Mouse (Mus musculus) small intestine, adult 2 months (tissue): ENCODE data around the gene Fmo5. TPM values are rescaled to one million over a fixed set of nuclear protein-coding genes. Genes with fewer than 3 reads are reported as not detected.

Experiments
- H3K27ac ChIP-seq: fragments of 200-500 bp; 2 replicates; pipeline ENCODE4 v1.5.1; 2012; ENCODE audit warnings: low read depth, low read length, control low read depth, inconsistent platforms; ENCODE audit not compliant: insufficient read depth
- H3K27me3 ChIP-seq: fragments of 200-500 bp; 2 replicates; pipeline ENCODE4 v1.6.1; 2012; ENCODE audit warnings: mild to moderate bottlenecking, moderate library complexity, low read length, inconsistent platforms; ENCODE audit not compliant: control insufficient read depth, insufficient read depth
- H3K36me3 ChIP-seq: fragments of 200-500 bp; 2 replicates; pipeline ENCODE4 v1.6.1; 2012; ENCODE audit warnings: mild to moderate bottlenecking, low read length, control low read depth, inconsistent platforms; ENCODE audit not compliant: control insufficient read depth, insufficient read depth
- H3K4me1 ChIP-seq: fragments of 200-500 bp; 2 replicates; pipeline ENCODE4 v1.6.1; 2012; ENCODE audit warnings: low read length, inconsistent platforms, mixed read lengths; ENCODE audit not compliant: control insufficient read depth, insufficient read depth, insufficient read length
- H3K4me3 ChIP-seq: fragments of 200-500 bp; 2 replicates; pipeline ENCODE4 v1.5.1; 2012; ENCODE audit warnings: low read depth, mild to moderate bottlenecking, control low read depth, inconsistent platforms, low read length, moderate library complexity
- CTCF ChIP-seq: fragments of 200-500 bp; IDR thresholded peaks from 2 replicates; pipeline ENCODE4 v1.5.1; 2012; ENCODE audit warnings: low read depth, mild to moderate bottlenecking, control low read depth, inconsistent platforms, low read length, moderate library complexity, mixed read lengths; ENCODE audit not compliant: insufficient replicate concordance, insufficient read length; ENCODE audit errors: extremely low read depth
- POLR2A ChIP-seq: fragments of 200-500 bp; IDR thresholded peaks from 2 replicates; pipeline ENCODE4 v1.6.1; 2012; ENCODE audit warnings: low read depth, mild to moderate bottlenecking, control low read depth, inconsistent platforms, low read length, moderate library complexity
- WGBS: fragments of 180-500 bp; shearing (Covaris S2); methylation state at CpG from one replicate; pipeline ENCODE4 v1.1.7; 2018; 5-methylcytosine and 5-hydroxymethylcytosine counted together
- polyA plus RNA-seq: library from polyadenylated mRNA; depleted of rRNA; stranded (reverse); fragments of >200 nt; gene quantifications from 2 replicates; pipeline ENCODE4 v1.2.3, GENCODE M21; 2012

Fmo5 gene
- polyA plus RNA-seq, 1 experiment: 84.1 TPM

- Histone ChIP-seq H3K4me3 (no peak overlapping the region), H3K27ac (no peak overlapping the region), H3K36me3 (peaks cover 12% of the 10 kb centered on the region), H3K4me1 (peaks cover 15% of the 10 kb centered on the region; the same call in 1 of the 2 replicates), H3K27me3 (no peaks in the 10 kb centered on the region)
- TF ChIP-seq CTCF (no peak), POLR2A (no peak)
- 88% methylated on average over 8 of the region's 8 CpGs for WGBS
These were observed 2.8 kb downstream of the Fmo5 start for GRCm38 (mm10) chr3:97631258-97631860.

- H3K27ac ChIP-seq: peak overlapping the region; percentile 88
- TF ChIP-seq POLR2A (no peak), CTCF (no peak)
- no peaks in the 10 kb centered on the region for H3K27me3 ChIP-seq
- 35% methylated on average over 4 of the region's 4 CpGs for WGBS
- peaks cover 21% of the 10 kb centered on the region for H3K36me3 ChIP-seq
- H3K4me3 ChIP-seq: no peak overlapping the region
- peaks cover 15% of the 10 kb centered on the region; the same call in 1 of the 2 replicates for H3K4me1 ChIP-seq
These were observed 4.9 kb downstream of the Fmo5 start for GRCm38 (mm10) chr3:97633456-97633855.

DNA sequence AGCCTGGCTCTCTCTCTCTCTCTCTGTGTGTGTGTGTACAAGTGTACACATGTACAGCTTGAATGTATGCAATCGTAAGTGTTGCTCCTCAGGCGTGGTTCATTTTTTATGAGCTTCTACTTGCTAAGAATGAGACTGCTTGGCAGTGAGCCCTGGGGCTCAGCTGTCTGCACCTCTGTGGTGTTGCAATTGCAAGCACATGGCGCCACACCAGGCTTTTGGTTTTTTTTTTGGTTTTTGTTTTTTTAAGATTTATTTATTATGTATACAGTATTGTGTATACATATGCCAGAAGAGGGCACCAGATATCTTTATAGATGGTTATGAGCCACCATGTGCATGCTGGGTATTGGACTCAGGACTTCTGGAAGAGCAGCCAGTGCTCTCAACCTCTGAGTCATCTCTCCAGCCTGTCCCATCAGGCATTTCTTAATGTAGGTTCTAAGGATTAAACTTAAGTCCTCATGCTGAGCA, 5.7 kb downstream of the Fmo5 start:
- peak overlapping the region; percentile 88 for H3K27ac ChIP-seq
- H3K36me3 ChIP-seq: peaks cover 28% of the 10 kb centered on the region
- no peak overlapping the region for H3K4me3 ChIP-seq
- WGBS: 14% methylated on average over 3 of the region's 3 CpGs
- peaks cover 11% of the 10 kb centered on the region; the same call in 1 of the 2 replicates for H3K4me1 ChIP-seq
- H3K27me3 ChIP-seq: no peaks in the 10 kb centered on the region
- TF ChIP-seq CTCF: peak; percentile 48; the same call in 1 of the 2 replicates
- TF ChIP-seq POLR2A: no peak

DNA sequence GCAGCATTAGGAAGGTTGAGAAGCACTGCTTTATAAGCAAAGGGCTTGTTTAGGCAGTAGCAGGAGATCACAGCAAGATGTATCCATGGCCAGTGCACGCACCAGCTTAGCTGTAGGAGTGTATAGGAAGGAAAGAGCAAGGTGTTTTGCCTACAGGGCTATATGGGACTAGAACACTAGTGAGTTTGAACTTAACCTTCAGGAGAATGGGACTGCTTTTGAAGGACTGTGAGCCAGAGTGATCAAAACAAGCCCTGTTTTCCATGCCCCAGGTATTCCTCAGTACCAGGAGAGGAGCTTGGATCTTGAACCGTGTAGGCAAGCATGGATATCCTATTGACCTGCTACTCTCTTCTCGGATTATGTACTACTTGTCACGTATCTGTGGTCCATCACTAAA, 12.8 kb downstream of the Fmo5 start:
- Histone ChIP-seq H3K4me3 (no peak overlapping the region), H3K36me3 (peaks cover 53% of the 10 kb centered on the region), H3K27ac (no peak overlapping the region), H3K4me1 (peaks cover 2% of the 10 kb centered on the region; the same call in 1 of the 2 replicates), H3K27me3 (no peaks in the 10 kb centered on the region)
- WGBS: 80% methylated on average over 4 of the region's 4 CpGs
- no peak for TF ChIP-seq POLR2A
- no peak for TF ChIP-seq CTCF

DNA sequence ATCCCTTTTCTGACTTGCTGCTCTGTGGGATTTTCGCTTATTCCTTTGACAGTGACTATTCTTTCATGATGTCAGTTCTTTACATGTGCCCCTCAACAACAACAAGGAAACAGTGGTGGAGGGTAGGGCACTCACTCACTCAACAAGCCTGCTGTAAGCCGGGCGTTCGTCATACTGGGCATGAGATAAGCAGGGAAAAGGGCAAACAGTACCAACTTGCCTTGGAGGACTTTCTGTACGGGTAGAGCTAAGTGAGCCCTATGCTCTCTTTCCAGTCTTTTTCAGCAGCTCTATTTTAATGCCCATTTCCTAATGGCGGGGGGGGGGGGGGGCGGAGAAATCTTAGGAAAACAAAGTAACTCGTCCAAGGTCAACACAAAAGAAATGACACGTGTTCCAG, 13.4 kb downstream of the Fmo5 start:
- Histone ChIP-seq H3K27me3 (no peaks in the 10 kb centered on the region), H3K4me3 (no peak overlapping the region), H3K27ac (no peak overlapping the region), H3K36me3 (peaks cover 56% of the 10 kb centered on the region), H3K4me1 (peaks cover 2% of the 10 kb centered on the region; the same call in 1 of the 2 replicates)
- WGBS: 44% methylated on average over 9 of the region's 9 CpGs
- TF ChIP-seq CTCF: no peak
- no peak for TF ChIP-seq POLR2A

DNA sequence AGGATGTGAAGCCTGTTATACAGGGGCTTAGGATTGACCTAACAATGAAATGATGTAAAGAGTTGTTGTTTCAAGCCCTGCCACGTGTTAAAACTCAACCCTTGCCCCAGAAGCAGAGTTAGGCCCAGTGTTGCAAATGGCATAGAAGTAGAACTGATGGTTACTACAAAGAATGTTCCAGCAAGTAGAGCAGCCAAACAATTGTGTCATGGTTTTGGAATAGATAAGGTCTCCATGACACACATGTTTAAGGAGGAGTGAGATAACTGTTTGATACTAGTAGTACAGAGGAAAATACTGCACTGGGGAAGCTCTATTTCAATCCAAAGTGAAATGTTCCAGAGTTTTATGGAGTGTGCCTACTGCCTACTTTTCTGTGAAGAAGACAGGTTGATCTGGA, 19.9 kb downstream of the Fmo5 start:
- 31% methylated on average over 1 of the region's 1 CpGs for whole genome bisulfite sequencing
- H3K27ac ChIP-seq: no peak overlapping the region
- no peaks in the 10 kb centered on the region for H3K27me3 ChIP-seq
- peaks cover 38% of the 10 kb centered on the region for H3K36me3 ChIP-seq
- TF ChIP-seq CTCF (no peak), POLR2A (no peak)
- H3K4me1 ChIP-seq: no peaks in the 10 kb centered on the region
- no peak overlapping the region for H3K4me3 ChIP-seq

DNA sequence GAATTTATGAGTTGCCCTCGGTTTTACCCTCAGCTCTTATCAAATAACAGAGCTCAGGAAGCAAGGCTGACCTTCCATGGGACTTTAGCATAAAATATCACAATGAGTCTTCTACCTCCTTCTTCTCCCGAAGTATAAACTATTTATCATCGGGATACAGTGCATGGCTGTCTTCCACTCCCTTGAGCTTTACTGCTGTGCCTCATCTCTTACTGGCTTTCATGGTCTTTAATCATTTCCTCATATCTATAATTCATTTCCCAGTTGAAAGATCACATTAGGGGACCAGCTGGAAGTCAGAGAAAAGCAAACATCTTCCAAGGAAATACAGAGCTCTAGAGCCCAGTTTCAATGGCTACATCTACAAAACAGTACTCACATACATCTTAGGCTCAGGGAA, 20.4 kb downstream of the Fmo5 start:
- Histone ChIP-seq H3K27me3 (no peaks in the 10 kb centered on the region), H3K4me3 (no peak overlapping the region), H3K36me3 (peaks cover 35% of the 10 kb centered on the region), H3K27ac (no peak overlapping the region), H3K4me1 (no peaks in the 10 kb centered on the region)
- 46% methylated on average over 3 of the region's 3 CpGs for whole genome bisulfite sequencing
- TF ChIP-seq CTCF (no peak), POLR2A (no peak)
